8 mouse cellular contexts compared by ENCODE assay signal in genomic region chr9:72664409-72665351, GRCm38 (mm10). TPM values are rescaled to one million over a fixed set of nuclear protein-coding genes. Genes with fewer than 3 reads are reported as not detected.
A peak's percentile ranks its signal among the peaks of the same experiment; 100 is the strongest.
DNase-seq lines count a peak whose midpoint lies in the region; ATAC-seq lines count a peak whose summit lies in the region.

No protein-coding gene starts in this region.

- no peaks in the 10 kb centered on the region for H3K9me3 ChIP-seq in intestine, embryonic 15.5 days
- no peaks in the 10 kb centered on the region for H3K9me3 ChIP-seq in neural tube, embryonic 15.5 days (replicated peaks)

- H3K4me1 ChIP-seq in intestine, embryonic 15.5 days (replicated peaks), result peaks cover 32% of the 10 kb centered on the region
- H3K4me1 ChIP-seq in neural tube, embryonic 15.5 days, result peaks cover 52% of the 10 kb centered on the region

- no peaks in the 10 kb centered on the region for H3K27me3 ChIP-seq in intestine, embryonic 15.5 days (replicated peaks)
- H3K27me3 ChIP-seq in neural tube, embryonic 15.5 days (replicated peaks), result no peaks in the 10 kb centered on the region

- WGBS in intestine, embryonic 15.5 days, result 33% methylated on average over 12 of the region's 12 CpGs
- 20% methylated on average over 12 of the region's 12 CpGs for WGBS in neural tube, embryonic 15.5 days

- H3K4me2 ChIP-seq in intestine, embryonic 15.5 days (replicated peaks), result peak overlapping the region; percentile 82
- H3K4me2 ChIP-seq in neural tube, embryonic 15.5 days, result peak overlapping the region; percentile 64

- peaks cover 11% of the 10 kb centered on the region; the same call in 1 of the 2 replicates for H3K36me3 ChIP-seq in intestine, embryonic 15.5 days
- H3K36me3 ChIP-seq in neural tube, embryonic 15.5 days, result peaks cover 10% of the 10 kb centered on the region

- no peak for ATAC-seq in intestine, embryonic 15.5 days
- ATAC-seq in neural tube, embryonic 15.5 days (ENCODE audit: low FRiP score), result no peak

- H3K27ac ChIP-seq in intestine, embryonic 15.5 days, result peak overlapping the region; percentile 99
- peak overlapping the region; percentile 99 for H3K27ac ChIP-seq in neural tube, embryonic 15.5 days (replicated peaks)

- DNase-seq in heart, adult 18-20 months, result peak; percentile 44 to 49
- no peak for DNase-seq in heart, postnatal 10 days
- DNase-seq in right cerebral cortex, adult 2 months (ENCODE audit: low spot score in 2 of 2), result peak; percentile 31 to 53
- no peak for DNase-seq in right cerebral cortex, postnatal 36 days (ENCODE audit: low spot score in 2 of 2)
- no peak for DNase-seq in left cerebral cortex, adult 11 months (ENCODE audit: low spot score)
- DNase-seq in cerebellum, postnatal 36 days, result no peak

- intact Hi-C loops in heart, postnatal 10 days (cut with DNase I), result no loop called here

- peak overlapping the region; percentile 99 for H3K4me3 ChIP-seq in intestine, embryonic 15.5 days (replicated peaks)
- H3K4me3 ChIP-seq in neural tube, embryonic 15.5 days (replicated peaks), result peak overlapping the region; percentile 97

- peak overlapping the region; percentile 100 for H3K9ac ChIP-seq in intestine, embryonic 15.5 days
- peak overlapping the region; percentile 99 for H3K9ac ChIP-seq in neural tube, embryonic 15.5 days (replicated peaks)

RNA-seq across cellular contexts. Expression of gene Nedd4, which starts 2.5 kb away (rescaled TPM):
- total RNA-seq in heart, adult 18-20 months (2021), result 100 to 1,000 TPM; 343 to 345 TPM
- total RNA-seq in heart, postnatal 10 days (2021), result 100 to 1,000 TPM; 490 to 566 TPM
- 462 and 512 TPM in 2 replicates for polyA plus RNA-seq in intestine, embryonic 15.5 days (2015; fragmentation: Nextera tagmentation; extraction: Ambion mirVana)
- 375 and 397 TPM in 2 replicates for polyA plus RNA-seq in neural tube, embryonic 15.5 days (2015; fragmentation: Nextera tagmentation; extraction: Ambion mirVana)

Comparison
In these comparisons a context has a peak if more than half of its experiments do, and no peak if none do; other contexts are left out.
1. DNase-seq: peak in heart, adult 18-20 months (2 of 2) and right cerebral cortex, adult 2 months (2 of 2); none in heart, postnatal 10 days (0 of 2), right cerebral cortex, postnatal 36 days (0 of 2), left cerebral cortex, adult 11 months (single experiment) and cerebellum, postnatal 36 days (0 of 2).